ENCODE assay signal across 23 mouse cellular contexts in genomic region chr4:32869370-32869769, GRCm38 (mm10).
DNase-seq lines count a peak whose midpoint lies in the region; ATAC-seq lines count a peak whose summit lies in the region.
"Had no signal": no experiment of that assay in that cellular context is flagged by ENCODE, and none has a peak within 500 bp of the region (broad histone marks: within the 10 kb centered on the region; RNA-seq: fewer than 3 reads in every experiment).

No protein-coding gene starts in this region.

- H3K27me3 ChIP-seq in heart, embryonic 13.5 days (replicated peaks): peaks cover 29% of the 10 kb centered on the region
- H3K27me3 ChIP-seq in liver, embryonic 13.5 days: peaks cover 7% of the 10 kb centered on the region
- 0 out of 2 replicates have a peak, but pooled peaks cover 3% of the 10 kb centered on the region for H3K27me3 ChIP-seq in forebrain, embryonic 12.5 days
- H3K27me3 ChIP-seq: hindbrain, embryonic 12.5 days; limb, embryonic 15.5 days had no signal

- no peaks in the 10 kb centered on the region for H3K36me3 ChIP-seq in heart, embryonic 13.5 days
- no peaks in the 10 kb centered on the region for H3K36me3 ChIP-seq in liver, embryonic 13.5 days
- no peaks in the 10 kb centered on the region for H3K36me3 ChIP-seq in forebrain, embryonic 12.5 days (replicated peaks)
- H3K36me3 ChIP-seq: hindbrain, embryonic 12.5 days; kidney, embryonic 15.5 days; limb, embryonic 15.5 days; neural tube, embryonic 15.5 days had no signal

- H3K27ac ChIP-seq in heart, embryonic 13.5 days (replicated peaks): peak overlapping the region; percentile 24; the same call in 1 of the 2 replicates
- H3K27ac ChIP-seq in liver, embryonic 13.5 days: no peak overlapping the region
- H3K27ac ChIP-seq in forebrain, embryonic 12.5 days: no peak overlapping the region
- H3K27ac ChIP-seq: gastrocnemius, adult 2 months; hindbrain, embryonic 12.5 days; kidney, embryonic 15.5 days; limb, embryonic 15.5 days; neural tube, embryonic 15.5 days had no signal

- no peak overlapping the region for H3K4me3 ChIP-seq in heart, embryonic 13.5 days
- no peak overlapping the region for H3K4me3 ChIP-seq in liver, embryonic 13.5 days (replicated peaks)
- no peak overlapping the region for H3K4me3 ChIP-seq in forebrain, embryonic 12.5 days (replicated peaks)
- H3K4me3 ChIP-seq: gastrocnemius, adult 2 months; hindbrain, embryonic 12.5 days; kidney, embryonic 15.5 days; limb, embryonic 15.5 days; neural tube, embryonic 15.5 days had no signal

- H3K4me2 ChIP-seq in heart, embryonic 13.5 days: peak overlapping the region; percentile 53
- H3K4me2 ChIP-seq in liver, embryonic 13.5 days: peak overlapping the region; percentile 51
- no peak overlapping the region for H3K4me2 ChIP-seq in forebrain, embryonic 12.5 days
- H3K4me2 ChIP-seq: hindbrain, embryonic 12.5 days; kidney, embryonic 15.5 days; limb, embryonic 15.5 days; neural tube, embryonic 15.5 days had no signal

- no peak for DNase-seq in heart, adult 8-10 months (ENCODE audit: low spot score)
- no peak for DNase-seq in liver, embryonic 13.5 days
- DNase-seq in liver: no peak
- peak; percentile 21 for DNase-seq in induced T-regulatory cell, adult 2 months (ENCODE audit: low read depth)
- DNase-seq: adrenal gland, adult 8-10 months; cerebellum, adult 11-12 months; cerebellum, postnatal 14 days; gastrocnemius, adult 2 months; kidney, adult 11 months; kidney, postnatal 36 days; left cerebral cortex, postnatal 4 days; lung, postnatal 4 days; right cerebral cortex, adult 18-20 months; thymus, adult 18-20 months had no signal

- peaks cover 21% of the 10 kb centered on the region for H3K4me1 ChIP-seq in heart, embryonic 13.5 days
- H3K4me1 ChIP-seq in liver, embryonic 13.5 days (replicated peaks): peaks cover 45% of the 10 kb centered on the region
- H3K4me1 ChIP-seq in forebrain, embryonic 12.5 days: peaks cover 4% of the 10 kb centered on the region

- H3K9me3 ChIP-seq in heart, embryonic 13.5 days: no peaks in the 10 kb centered on the region
- no peaks in the 10 kb centered on the region for H3K9me3 ChIP-seq in liver, embryonic 13.5 days (replicated peaks)
- H3K9me3 ChIP-seq in forebrain, embryonic 12.5 days: no peaks in the 10 kb centered on the region
- H3K9me3 ChIP-seq: hindbrain, embryonic 12.5 days; kidney, embryonic 15.5 days; limb, embryonic 15.5 days; neural tube, embryonic 15.5 days had no signal

- H3K9ac ChIP-seq in heart, embryonic 13.5 days: peak overlapping the region; percentile 14; the same call in 1 of the 2 replicates
- H3K9ac ChIP-seq in liver, embryonic 13.5 days: no peak overlapping the region
- H3K9ac ChIP-seq in forebrain, embryonic 12.5 days: no peak overlapping the region
- H3K9ac ChIP-seq: hindbrain, embryonic 12.5 days; kidney, embryonic 15.5 days; limb, embryonic 15.5 days; neural tube, embryonic 15.5 days had no signal

- no peak for ATAC-seq in heart, embryonic 13.5 days (ENCODE audit: extremely low read depth, insufficient number of reproducible peaks, low FRiP score, low TSS enrichment)
- ATAC-seq in liver, embryonic 13.5 days (ENCODE audit: low read depth): peak; percentile 33; the same call in 1 of the 2 replicates
- 0 out of 2 replicates have a peak, but pooled peaks have one; percentile 17 for ATAC-seq in megakaryocyte-erythroid progenitor cell, adult 5-6 weeks (replicated peaks; ENCODE audit: low FRiP score, low TSS enrichment, poor library complexity, severe bottlenecking)
- ATAC-seq in forebrain, embryonic 12.5 days (ENCODE audit: low FRiP score): no peak
- ATAC-seq: activated CD4-positive, CD25-positive, alpha-beta regulatory T cell, adult 4 months; midbrain, embryonic 16.5 days had no signal

- 25% methylated on average over 9 of the region's 9 CpGs for WGBS in heart, embryonic 13.5 days
- 28% methylated on average over 9 of the region's 9 CpGs for WGBS in liver, embryonic 13.5 days (ENCODE audit: insufficient replicate concordance)
- WGBS in forebrain, embryonic 12.5 days: 83% methylated on average over 9 of the region's 9 CpGs

Comparison
In these comparisons a context has a peak if more than half of its experiments do, and no peak if none do; other contexts are left out.
1. ATAC-seq: peak in liver, embryonic 13.5 days (single experiment) and megakaryocyte-erythroid progenitor cell, adult 5-6 weeks (single experiment); none in heart, embryonic 13.5 days (single experiment) and forebrain, embryonic 12.5 days (single experiment).